Mouse (Mus musculus) midbrain, embryonic 12.5 days (tissue): ENCODE results near the gene Csdc2. TPM values are rescaled to one million over a fixed set of nuclear protein-coding genes. Genes with fewer than 3 reads are reported as not detected.
A peak's percentile ranks its signal among the peaks of the same experiment; 100 is the strongest.

Source experiments
- ATAC-seq: fragments of 200-750 bp; cut with Nextera tagmentation; 2 replicates; pipeline ENCODE4 v1.8.0; 2017; ENCODE audit warnings: low read depth, moderate TSS enrichment, moderate library complexity; ENCODE audit not compliant: low FRiP score
- H3K27ac ChIP-seq: fragments of 300-500 bp; sonication (generic); replicated peaks from 2 replicates; pipeline ENCODE4 v1.5.1; 2016; ENCODE audit warnings: mild to moderate bottlenecking
- H3K27me3 ChIP-seq: fragments of 300-500 bp; sonication (generic); 2 replicates; pipeline ENCODE4 v1.6.1; 2016; ENCODE audit warnings: mild to moderate bottlenecking
- H3K36me3 ChIP-seq: fragments of 300-500 bp; sonication (generic); 2 replicates; pipeline ENCODE4 v1.6.1; 2016
- H3K4me1 ChIP-seq: fragments of 300-500 bp; sonication (generic); 2 replicates; pipeline ENCODE4 v1.6.1; 2016
- H3K4me2 ChIP-seq: fragments of 300-500 bp; sonication (generic); replicated peaks from 2 replicates; pipeline ENCODE4 v1.6.1; 2016; ENCODE audit warnings: mild to moderate bottlenecking, moderate library complexity
- H3K4me3 ChIP-seq: fragments of 300-500 bp; sonication (generic); 2 replicates; pipeline ENCODE4 v1.5.1; 2016; ENCODE audit warnings: mild to moderate bottlenecking
- H3K9ac ChIP-seq: fragments of 300-500 bp; sonication (generic); replicated peaks from 2 replicates; pipeline ENCODE4 v1.6.1; 2016; ENCODE audit warnings: mild to moderate bottlenecking, moderate library complexity
- H3K9me3 ChIP-seq: fragments of 300-500 bp; sonication (generic); 2 replicates; pipeline ENCODE4 v1.6.1; 2016; ENCODE audit warnings: mild to moderate bottlenecking
- WGBS: fragments of 180-500 bp; shearing (Covaris S2); methylation state at CpG from one replicate; pipeline ENCODE4 v1.1.7; 2016; 5-methylcytosine and 5-hydroxymethylcytosine counted together
- polyA plus RNA-seq: library from polyadenylated mRNA; unstranded; fragments of >200 nt; fragmentation: Nextera tagmentation; extraction: Ambion mirVana; gene quantifications from 2 replicates; pipeline ENCODE4 v1.2.1, GENCODE M21; 2016

Gene Csdc2
- polyA plus RNA-seq, 1 experiment from 2014 or later, result 40.2 TPM

GRCm38 (mm10) chr15:81943176-81943749 lies 6.7 kb downstream of the Csdc2 start:
- Histone ChIP-seq H3K4me2 (peak overlapping the region; percentile 23), H3K4me1 (peaks cover 16% of the 10 kb centered on the region), H3K27me3 (peaks cover 5% of the 10 kb centered on the region; the same call in 1 of the 2 replicates), H3K9ac (no peak overlapping the region), H3K4me3 (no peak overlapping the region), H3K36me3 (peaks cover 4% of the 10 kb centered on the region), H3K9me3 (no peaks in the 10 kb centered on the region), H3K27ac (peak overlapping the region; percentile 78)
- 6% methylated on average over 9 of the region's 9 CpGs for WGBS
- ATAC-seq, result peak; percentile 75

GRCm38 (mm10) chr15:81949076-81949475 lies 12.5 kb downstream of the Csdc2 start:
- Histone ChIP-seq H3K9ac (no peak overlapping the region), H3K9me3 (no peaks in the 10 kb centered on the region), H3K27me3 (no peaks in the 10 kb centered on the region), H3K4me1 (no peaks in the 10 kb centered on the region), H3K27ac (no peak overlapping the region), H3K4me2 (no peak overlapping the region), H3K4me3 (no peak overlapping the region), H3K36me3 (peaks cover 4% of the 10 kb centered on the region)
- ATAC-seq, result no peak
- WGBS, result 89% methylated on average over 10 of the region's 10 CpGs

- no peak for ATAC-seq
- Histone ChIP-seq H3K4me1 (no peaks in the 10 kb centered on the region), H3K27ac (no peak overlapping the region), H3K9ac (no peak overlapping the region), H3K9me3 (no peaks in the 10 kb centered on the region), H3K36me3 (peaks cover 4% of the 10 kb centered on the region), H3K27me3 (no peaks in the 10 kb centered on the region), H3K4me2 (no peak overlapping the region), H3K4me3 (no peak overlapping the region)
- WGBS, result 64% methylated on average over 11 of the region's 11 CpGs
Observed at GRCm38 (mm10) chr15:81949476-81950131, 13.0 kb downstream of the Csdc2 start.

- H3K36me3 ChIP-seq, result peaks cover 7% of the 10 kb centered on the region
- WGBS, result 95% methylated on average over 5 of the region's 5 CpGs
- H3K9ac ChIP-seq, result no peak overlapping the region
- no peak for ATAC-seq
- no peaks in the 10 kb centered on the region for H3K27me3 ChIP-seq
- no peaks in the 10 kb centered on the region for H3K4me1 ChIP-seq
- no peak overlapping the region for H3K27ac ChIP-seq
- no peaks in the 10 kb centered on the region for H3K9me3 ChIP-seq
- H3K4me2 ChIP-seq, result no peak overlapping the region
- no peak overlapping the region for H3K4me3 ChIP-seq
Observed at GRCm38 (mm10) chr15:81950716-81951115, 14.2 kb downstream of the Csdc2 start.

GRCm38 (mm10) chr15:81951159-81951558 lies 14.6 kb downstream of the Csdc2 start:
- 93% methylated on average over 9 of the region's 9 CpGs for WGBS
- no peaks in the 10 kb centered on the region for H3K27me3 ChIP-seq

GRCm38 (mm10) chr15:81952310-81952709 lies 15.8 kb downstream of the Csdc2 start:
- H3K4me2 ChIP-seq, result no peak overlapping the region
- ATAC-seq, result no peak
- peaks cover 3% of the 10 kb centered on the region; the same call in 1 of the 2 replicates for H3K36me3 ChIP-seq
- H3K4me3 ChIP-seq, result no peak overlapping the region
- H3K27me3 ChIP-seq, result no peaks in the 10 kb centered on the region
- no peak overlapping the region for H3K9ac ChIP-seq
- H3K27ac ChIP-seq, result no peak overlapping the region
- H3K4me1 ChIP-seq, result no peaks in the 10 kb centered on the region
- WGBS, result 89% methylated on average over 4 of the region's 4 CpGs
- no peaks in the 10 kb centered on the region for H3K9me3 ChIP-seq

More at GRCm38 (mm10) chr15:81951159-81951558, 14.6 kb downstream of the Csdc2 start:
- no peaks in the 10 kb centered on the region for H3K4me1 ChIP-seq
- peaks cover 7% of the 10 kb centered on the region for H3K36me3 ChIP-seq
- H3K4me3 ChIP-seq, result no peak overlapping the region
- ATAC-seq, result no peak
- H3K9ac ChIP-seq, result no peak overlapping the region
- H3K27ac ChIP-seq, result no peak overlapping the region
- no peak overlapping the region for H3K4me2 ChIP-seq
- no peaks in the 10 kb centered on the region for H3K9me3 ChIP-seq

GRCm38 (mm10) chr15:81954151-81954583 lies 17.6 kb downstream of the Csdc2 start:
- ATAC-seq, result no peak
- H3K4me2 ChIP-seq, result no peak overlapping the region
- WGBS, result 95% methylated on average over 9 of the region's 9 CpGs
- H3K27ac ChIP-seq, result no peak overlapping the region
- no peak overlapping the region for H3K4me3 ChIP-seq
- no peaks in the 10 kb centered on the region for H3K9me3 ChIP-seq
- H3K4me1 ChIP-seq, result no peaks in the 10 kb centered on the region
- peaks cover 3% of the 10 kb centered on the region; the same call in 1 of the 2 replicates for H3K36me3 ChIP-seq
- H3K9ac ChIP-seq, result no peak overlapping the region
- H3K27me3 ChIP-seq, result no peaks in the 10 kb centered on the region

- Histone ChIP-seq H3K9ac (no peak overlapping the region), H3K27me3 (no peaks in the 10 kb centered on the region), H3K4me3 (no peak overlapping the region), H3K27ac (no peak overlapping the region), H3K36me3 (peaks cover 3% of the 10 kb centered on the region; the same call in 1 of the 2 replicates), H3K9me3 (no peaks in the 10 kb centered on the region), H3K4me1 (no peaks in the 10 kb centered on the region), H3K4me2 (no peak overlapping the region)
- 90% methylated on average over 6 of the region's 6 CpGs for WGBS
- no peak for ATAC-seq
Observed at GRCm38 (mm10) chr15:81954716-81955115, 18.2 kb downstream of the Csdc2 start.

- no peaks in the 10 kb centered on the region for H3K27me3 ChIP-seq
- peaks cover 3% of the 10 kb centered on the region; the same call in 1 of the 2 replicates for H3K36me3 ChIP-seq
- no peak overlapping the region for H3K4me3 ChIP-seq
- no peak overlapping the region for H3K27ac ChIP-seq
- H3K9me3 ChIP-seq, result no peaks in the 10 kb centered on the region
- 93% methylated on average over 15 of the region's 15 CpGs for WGBS
- ATAC-seq, result no peak
- H3K4me1 ChIP-seq, result no peaks in the 10 kb centered on the region
- H3K9ac ChIP-seq, result no peak overlapping the region
- H3K4me2 ChIP-seq, result no peak overlapping the region
Observed at GRCm38 (mm10) chr15:81955414-81955813, 18.9 kb downstream of the Csdc2 start.

GRCm38 (mm10) chr15:81956457-81956856 lies 19.9 kb downstream of the Csdc2 start:
- Histone ChIP-seq H3K36me3 (peaks cover 3% of the 10 kb centered on the region; the same call in 1 of the 2 replicates), H3K9me3 (no peaks in the 10 kb centered on the region), H3K9ac (no peak overlapping the region), H3K27me3 (no peaks in the 10 kb centered on the region), H3K4me1 (no peaks in the 10 kb centered on the region), H3K27ac (no peak overlapping the region), H3K4me3 (no peak overlapping the region), H3K4me2 (no peak overlapping the region)
- WGBS, result 59% methylated on average over 8 of the region's 8 CpGs
- no peak for ATAC-seq

- Histone ChIP-seq H3K9ac (no peak overlapping the region), H3K27me3 (no peaks in the 10 kb centered on the region), H3K4me2 (no peak overlapping the region), H3K4me1 (no peaks in the 10 kb centered on the region), H3K36me3 (0 out of 2 replicates have a peak, but pooled peaks cover 3% of the 10 kb centered on the region), H3K9me3 (no peaks in the 10 kb centered on the region), H3K27ac (no peak overlapping the region), H3K4me3 (no peak overlapping the region)
- 85% methylated on average over 11 of the region's 11 CpGs for WGBS
- no peak for ATAC-seq
Observed at GRCm38 (mm10) chr15:81957598-81957997, 21.0 kb downstream of the Csdc2 start.

GRCm38 (mm10) chr15:81958906-81959305 lies 22.3 kb downstream of the Csdc2 start:
- Histone ChIP-seq H3K9ac (no peak overlapping the region), H3K4me2 (no peak overlapping the region)

More at GRCm38 (mm10) chr15:81958906-81959305, 22.3 kb downstream of the Csdc2 start:
- ATAC-seq, result no peak
- H3K4me3 ChIP-seq, result no peak overlapping the region
- no peaks in the 10 kb centered on the region for H3K9me3 ChIP-seq
- H3K36me3 ChIP-seq, result 0 out of 2 replicates have a peak, but pooled peaks cover 3% of the 10 kb centered on the region
- H3K27ac ChIP-seq, result no peak overlapping the region
- WGBS, result 94% methylated on average over 3 of the region's 3 CpGs
- no peaks in the 10 kb centered on the region for H3K27me3 ChIP-seq
- no peaks in the 10 kb centered on the region for H3K4me1 ChIP-seq
